Mouse (Mus musculus): Measurements from ENCODE around the gene Acox1. TPM values are rescaled to one million over a fixed set of nuclear protein-coding genes. Genes with fewer than 3 reads are reported as not detected.

Acox1 gene
- polyA plus RNA-seq, 1 experiment, result 67.9 TPM

GRCm38 (mm10) chr11:116213877-116214510 lies 15.1 kb upstream of the Acox1 start:
- WGBS, result 64% methylated on average over 13 of the region's 13 CpGs
- Histone ChIP-seq H3K4me1 (ENCODE audit: control insufficient read depth, insufficient read depth, low read length) (peaks cover 8% of the 10 kb centered on the region), H3K4me3 (replicated peaks; ENCODE audit: extremely low read depth, low read depth, low read length) (no peak overlapping the region)
- TF ChIP-seq CTCF (IDR thresholded peaks at IDR 0.05; ENCODE audit: insufficient read depth, low read length), result no peak
- TF ChIP-seq POLR2A (IDR thresholded peaks at IDR 0.05; ENCODE audit: borderline replicate concordance, extremely low read depth, low read depth, low read length), result no peak
- DNase-seq, result no peak

DNA sequence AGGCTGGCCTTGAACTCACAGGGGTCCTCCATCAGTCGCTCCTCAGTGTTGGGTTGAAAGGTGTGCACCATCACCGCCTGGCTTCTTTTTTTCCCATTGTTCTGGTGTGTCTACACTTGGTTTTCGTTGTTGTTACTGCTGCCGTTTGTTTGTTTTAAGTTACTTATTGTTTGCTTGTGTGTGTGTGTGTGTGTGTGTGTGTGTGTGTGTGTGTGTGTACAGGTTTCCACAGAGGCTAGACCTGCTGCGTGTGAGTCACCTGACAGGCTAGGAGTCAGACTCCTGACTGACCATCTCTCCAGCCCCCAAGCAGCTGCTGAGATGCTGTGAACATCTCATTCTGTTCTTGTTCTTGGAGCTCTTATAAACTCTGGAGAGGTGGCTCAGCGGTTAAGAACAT lies 14.0 kb upstream of the Acox1 start:
- no peak for TF ChIP-seq CTCF (IDR thresholded peaks at IDR 0.05; ENCODE audit: insufficient read depth, low read length)
- TF ChIP-seq POLR2A (IDR thresholded peaks at IDR 0.05; ENCODE audit: borderline replicate concordance, extremely low read depth, low read depth, low read length), result no peak
- no peak for DNase-seq
- 82% methylated on average over 6 of the region's 6 CpGs for WGBS
- peaks cover 1% of the 10 kb centered on the region for H3K4me1 ChIP-seq (ENCODE audit: control insufficient read depth, insufficient read depth, low read length)
- no peak overlapping the region for H3K4me3 ChIP-seq (replicated peaks; ENCODE audit: extremely low read depth, low read depth, low read length)

DNA sequence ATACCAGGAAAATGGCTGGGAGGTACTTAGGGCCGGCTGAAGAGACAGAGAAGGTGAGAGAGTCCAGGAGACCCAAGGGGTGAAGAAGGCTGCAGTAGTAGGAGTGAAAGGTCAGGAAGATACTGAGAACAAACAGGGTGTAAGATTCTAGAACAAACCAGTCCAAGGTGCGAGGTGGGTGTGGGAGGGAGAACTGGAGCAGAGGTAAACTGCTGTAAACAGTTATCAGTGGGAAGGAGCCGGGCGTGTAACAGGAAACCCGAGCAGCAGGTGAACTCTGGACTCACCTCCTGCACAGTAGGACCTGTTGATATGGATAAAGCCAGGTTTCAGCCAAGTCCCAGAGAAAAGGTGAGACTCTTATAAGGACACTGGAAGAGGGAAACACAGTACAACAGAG lies 11.9 kb upstream of the Acox1 start:
- H3K4me3 ChIP-seq (replicated peaks; ENCODE audit: extremely low read depth, low read depth, low read length), result no peak overlapping the region
- no peaks in the 10 kb centered on the region for H3K4me1 ChIP-seq (ENCODE audit: control insufficient read depth, insufficient read depth, low read length)
- TF ChIP-seq CTCF (IDR thresholded peaks at IDR 0.05; ENCODE audit: insufficient read depth, low read length) (no peak), POLR2A (IDR thresholded peaks at IDR 0.05; ENCODE audit: borderline replicate concordance, extremely low read depth, low read depth, low read length) (no peak)
- DNase-seq, result no peak
- WGBS, result 56% methylated on average over 5 of the region's 5 CpGs

DNA sequence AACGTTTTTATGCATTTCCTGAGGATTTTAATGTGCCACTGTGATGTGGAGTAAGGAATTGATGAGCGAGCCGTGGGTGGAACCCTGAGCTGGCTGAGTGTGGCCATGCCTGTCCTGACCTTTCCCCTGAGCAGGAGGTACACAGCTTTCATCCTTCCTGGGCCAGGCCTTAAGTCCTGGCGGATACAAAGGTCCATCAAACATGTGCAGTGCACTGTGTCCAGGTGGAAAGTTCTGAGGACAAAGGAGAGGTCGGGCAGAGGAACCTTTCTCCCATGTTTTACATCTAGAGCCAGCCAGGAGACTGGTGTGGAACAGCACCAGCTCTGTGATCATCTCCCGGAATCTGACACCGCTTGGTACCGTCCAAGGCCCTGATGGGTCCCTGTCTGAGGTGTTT lies 10.4 kb upstream of the Acox1 start:
- no peak for TF ChIP-seq POLR2A (IDR thresholded peaks at IDR 0.05; ENCODE audit: borderline replicate concordance, extremely low read depth, low read depth, low read length)
- DNase-seq, result no peak
- 81% methylated on average over 8 of the region's 8 CpGs for WGBS
- no peak overlapping the region for H3K4me3 ChIP-seq (replicated peaks; ENCODE audit: extremely low read depth, low read depth, low read length)
- no peaks in the 10 kb centered on the region for H3K4me1 ChIP-seq (ENCODE audit: control insufficient read depth, insufficient read depth, low read length)

- Histone ChIP-seq H3K4me1 (ENCODE audit: control insufficient read depth, insufficient read depth, low read length) (no peaks in the 10 kb centered on the region), H3K4me3 (replicated peaks; ENCODE audit: extremely low read depth, low read depth, low read length) (no peak overlapping the region)
- no peak for DNase-seq
- TF ChIP-seq POLR2A (IDR thresholded peaks at IDR 0.05; ENCODE audit: borderline replicate concordance, extremely low read depth, low read depth, low read length) (no peak), CTCF (IDR thresholded peaks at IDR 0.05; ENCODE audit: insufficient read depth, low read length) (no peak)
- 82% methylated on average over 3 of the region's 3 CpGs for WGBS
Measured at GRCm38 (mm10) chr11:116208660-116209059, 9.8 kb upstream of the Acox1 start.

GRCm38 (mm10) chr11:116206678-116207077 lies 7.8 kb upstream of the Acox1 start:
- no peak for TF ChIP-seq POLR2A (IDR thresholded peaks at IDR 0.05; ENCODE audit: borderline replicate concordance, extremely low read depth, low read depth, low read length)
- TF ChIP-seq CTCF (IDR thresholded peaks at IDR 0.05; ENCODE audit: insufficient read depth, low read length), result no peak
- WGBS, result 77% methylated on average over 4 of the region's 4 CpGs
- H3K4me3 ChIP-seq (replicated peaks; ENCODE audit: extremely low read depth, low read depth, low read length), result no peak overlapping the region
- no peak for DNase-seq
- H3K4me1 ChIP-seq (ENCODE audit: control insufficient read depth, insufficient read depth, low read length), result no peaks in the 10 kb centered on the region

DNA sequence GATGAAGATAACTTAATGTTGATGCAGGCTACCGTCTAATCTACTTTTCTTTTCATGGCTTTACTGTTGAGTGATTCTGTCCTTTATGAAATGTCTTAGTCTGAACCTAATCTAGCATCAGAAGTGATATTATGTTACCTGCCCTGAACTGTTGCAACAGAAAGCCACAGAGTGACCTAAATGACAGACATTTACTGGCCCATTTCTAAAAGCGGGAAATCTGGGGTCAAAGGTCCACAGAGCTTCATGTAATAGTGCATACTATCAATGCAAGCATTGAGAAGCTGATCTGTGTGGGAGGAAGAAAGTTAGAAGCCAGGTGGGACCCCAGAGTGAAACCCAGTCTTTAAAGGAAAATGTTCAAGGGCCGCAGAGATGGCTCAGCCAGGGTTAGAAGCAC lies 4.3 kb upstream of the Acox1 start:
- no peak for TF ChIP-seq POLR2A (IDR thresholded peaks at IDR 0.05; ENCODE audit: borderline replicate concordance, extremely low read depth, low read depth, low read length)
- no peak for TF ChIP-seq CTCF (IDR thresholded peaks at IDR 0.05; ENCODE audit: insufficient read depth, low read length)
- DNase-seq, result no peak
- no peaks in the 10 kb centered on the region for H3K4me1 ChIP-seq (ENCODE audit: control insufficient read depth, insufficient read depth, low read length)
- WGBS, result 92% methylated on average over 3 of the region's 3 CpGs
- H3K4me3 ChIP-seq (replicated peaks; ENCODE audit: extremely low read depth, low read depth, low read length), result no peak overlapping the region

- WGBS, result 94% methylated on average over 2 of the region's 2 CpGs
- no peak for TF ChIP-seq CTCF (IDR thresholded peaks at IDR 0.05; ENCODE audit: insufficient read depth, low read length)
- no peak for TF ChIP-seq POLR2A (IDR thresholded peaks at IDR 0.05; ENCODE audit: borderline replicate concordance, extremely low read depth, low read depth, low read length)
- Histone ChIP-seq H3K4me3 (replicated peaks; ENCODE audit: extremely low read depth, low read depth, low read length) (no peak overlapping the region), H3K4me1 (ENCODE audit: control insufficient read depth, insufficient read depth, low read length) (peaks cover 7% of the 10 kb centered on the region)
- DNase-seq, result no peak
Measured at GRCm38 (mm10) chr11:116201151-116201550, 2.3 kb upstream of the Acox1 start.

DNA sequence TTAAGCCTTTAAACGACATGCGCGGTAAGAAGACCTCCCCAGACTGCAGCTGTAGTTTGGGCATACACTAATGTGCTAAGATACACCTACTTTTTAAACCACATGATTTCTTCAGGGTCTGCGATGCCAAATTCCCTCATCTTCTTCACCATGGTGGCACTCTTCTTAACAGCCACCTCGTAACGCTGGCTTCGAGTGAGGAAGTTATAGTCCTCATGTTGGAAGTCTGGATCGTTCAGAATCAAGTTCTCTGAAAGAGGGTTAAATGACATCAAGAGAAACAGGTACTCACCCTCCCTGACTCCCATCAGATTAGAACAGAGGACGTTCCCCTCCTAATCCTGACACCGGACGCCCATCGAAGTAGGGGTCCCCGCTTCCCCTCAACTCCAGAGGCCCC lies 713 bp downstream of the Acox1 start:
- peak overlapping the region; percentile 87 for H3K4me3 ChIP-seq (replicated peaks; ENCODE audit: extremely low read depth, low read depth, low read length)
- no peak for DNase-seq
- TF ChIP-seq CTCF (IDR thresholded peaks at IDR 0.05; ENCODE audit: insufficient read depth, low read length) (no peak), POLR2A (IDR thresholded peaks at IDR 0.05; ENCODE audit: borderline replicate concordance, extremely low read depth, low read depth, low read length) (no peak)
- peaks cover 16% of the 10 kb centered on the region for H3K4me1 ChIP-seq (ENCODE audit: control insufficient read depth, insufficient read depth, low read length)
- 16% methylated on average over 13 of the region's 13 CpGs for WGBS

- Histone ChIP-seq H3K4me1 (ENCODE audit: control insufficient read depth, insufficient read depth, low read length) (peaks cover 16% of the 10 kb centered on the region), H3K4me3 (replicated peaks; ENCODE audit: extremely low read depth, low read depth, low read length) (peak overlapping the region; percentile 39)
- no peak for TF ChIP-seq CTCF (IDR thresholded peaks at IDR 0.05; ENCODE audit: insufficient read depth, low read length)
- no peak for TF ChIP-seq POLR2A (IDR thresholded peaks at IDR 0.05; ENCODE audit: borderline replicate concordance, extremely low read depth, low read depth, low read length)
- no peak for DNase-seq
- WGBS, result 76% methylated on average over 6 of the region's 6 CpGs
Measured at GRCm38 (mm10) chr11:116197584-116197906, 1.3 kb downstream of the Acox1 start.
